ENCODE assay signal across 23 mouse cellular contexts in the genomic region with DNA sequence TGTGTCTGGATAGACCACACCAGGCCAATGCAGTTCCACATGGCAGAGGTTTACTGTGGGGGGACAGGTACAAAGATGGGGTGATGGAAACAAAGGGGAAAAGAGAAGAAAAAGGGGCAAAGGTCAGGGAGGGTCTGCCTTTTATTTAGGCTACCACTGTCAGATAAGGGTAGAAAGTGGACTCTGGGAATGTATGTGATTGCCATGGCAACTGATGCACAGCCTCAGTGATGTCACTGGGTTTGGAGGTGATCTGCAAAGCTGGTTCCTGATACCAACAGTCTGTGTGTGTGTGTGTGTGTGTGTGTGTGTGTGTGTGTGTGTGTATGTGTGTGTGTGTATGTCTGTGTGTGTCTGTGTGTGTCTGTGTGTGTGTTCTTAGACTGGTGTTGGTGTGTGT.
DNase-seq lines count a peak whose midpoint lies in the region; ATAC-seq lines count a peak whose summit lies in the region.
"Had no signal": no experiment of that assay in that cellular context is flagged by ENCODE, and none has a peak within 500 bp of the region (broad histone marks: within the 10 kb centered on the region; RNA-seq: fewer than 3 reads in every experiment).

No protein-coding gene starts in this region.

- H3K4me3 ChIP-seq in forebrain, embryonic 10.5 days, result no peak overlapping the region
- H3K4me3 ChIP-seq in forebrain, embryonic 14.5 days (ENCODE audit: low read depth, low read length), result no peak overlapping the region
- H3K4me3 ChIP-seq in limb, embryonic 12.5 days (replicated peaks), result no peak overlapping the region
- no peak overlapping the region for H3K4me3 ChIP-seq in limb, embryonic 10.5 days
- H3K4me3 ChIP-seq in embryonic facial prominence, embryonic 12.5 days, result no peak overlapping the region
- no peak overlapping the region for H3K4me3 ChIP-seq in limb, embryonic 13.5 days
- no peak overlapping the region for H3K4me3 ChIP-seq in neural tube, embryonic 15.5 days (replicated peaks)
- H3K4me3 ChIP-seq: forebrain, embryonic 12.5 days; heart, embryonic 15.5 days; hindbrain, embryonic 15.5 days had no signal

- no peak for DNase-seq in forebrain, embryonic 10.5 days (ENCODE audit: extremely low spot score, low spot score)
- DNase-seq in forebrain, embryonic 14.5 days (ENCODE audit: low spot score), result no peak
- DNase-seq in limb, embryonic 10.5 days (ENCODE audit: low spot score), result no peak
- DNase-seq in right cerebral cortex, adult 2 months (ENCODE audit: low spot score in 2 of 2), result no peak
- DNase-seq: adrenal gland, postnatal 14 days; cerebellum, adult 11-12 months; cerebellum, adult 9-10 months; cerebellum, postnatal 25 days; forebrain, postnatal 0 days; gastrocnemius, postnatal 25 days; heart, adult 18-20 months; heart, postnatal 14 days had no signal

- no peaks in the 10 kb centered on the region for H3K36me3 ChIP-seq in forebrain, embryonic 10.5 days (replicated peaks)
- no peaks in the 10 kb centered on the region for H3K36me3 ChIP-seq in forebrain, embryonic 14.5 days (ENCODE audit: control insufficient read depth, insufficient read depth, low read length)
- H3K36me3 ChIP-seq in limb, embryonic 12.5 days, result no peaks in the 10 kb centered on the region
- H3K36me3 ChIP-seq in limb, embryonic 10.5 days, result no peaks in the 10 kb centered on the region
- no peaks in the 10 kb centered on the region for H3K36me3 ChIP-seq in embryonic facial prominence, embryonic 12.5 days
- no peaks in the 10 kb centered on the region for H3K36me3 ChIP-seq in limb, embryonic 13.5 days
- H3K36me3 ChIP-seq in neural tube, embryonic 15.5 days, result no peaks in the 10 kb centered on the region
- H3K36me3 ChIP-seq: forebrain, embryonic 12.5 days; heart, embryonic 15.5 days; hindbrain, embryonic 15.5 days had no signal

- peaks cover 40% of the 10 kb centered on the region for H3K4me1 ChIP-seq in forebrain, embryonic 10.5 days
- no peaks in the 10 kb centered on the region for H3K4me1 ChIP-seq in forebrain, embryonic 14.5 days (ENCODE audit: control insufficient read depth, insufficient read depth, low read length)
- H3K4me1 ChIP-seq in limb, embryonic 12.5 days (replicated peaks), result peaks cover 36% of the 10 kb centered on the region
- H3K4me1 ChIP-seq in limb, embryonic 10.5 days, result peaks cover 35% of the 10 kb centered on the region
- H3K4me1 ChIP-seq in embryonic facial prominence, embryonic 12.5 days, result peaks cover 33% of the 10 kb centered on the region
- peaks cover 38% of the 10 kb centered on the region for H3K4me1 ChIP-seq in limb, embryonic 13.5 days
- 0 out of 2 replicates have a peak, but pooled peaks cover 4% of the 10 kb centered on the region for H3K4me1 ChIP-seq in neural tube, embryonic 15.5 days
- H3K4me1 ChIP-seq: hindbrain, embryonic 15.5 days had no signal

- H3K9me3 ChIP-seq in forebrain, embryonic 10.5 days, result no peaks in the 10 kb centered on the region
- H3K9me3 ChIP-seq in forebrain, embryonic 14.5 days (replicated peaks; ENCODE audit: control insufficient read depth, low read length), result no peaks in the 10 kb centered on the region
- H3K9me3 ChIP-seq in limb, embryonic 12.5 days, result 0 out of 2 replicates have a peak, but pooled peaks cover 3% of the 10 kb centered on the region
- H3K9me3 ChIP-seq in limb, embryonic 10.5 days (replicated peaks), result no peaks in the 10 kb centered on the region
- no peaks in the 10 kb centered on the region for H3K9me3 ChIP-seq in embryonic facial prominence, embryonic 12.5 days
- H3K9me3 ChIP-seq in limb, embryonic 13.5 days, result no peaks in the 10 kb centered on the region
- H3K9me3 ChIP-seq in neural tube, embryonic 15.5 days (replicated peaks), result no peaks in the 10 kb centered on the region
- H3K9me3 ChIP-seq: forebrain, embryonic 12.5 days; heart, embryonic 15.5 days; hindbrain, embryonic 15.5 days had no signal

- H3K27ac ChIP-seq in forebrain, embryonic 10.5 days, result peak overlapping the region; percentile 45; the same call in 1 of the 2 replicates
- no peak overlapping the region for H3K27ac ChIP-seq in forebrain, embryonic 14.5 days (ENCODE audit: low read depth, low read length)
- 0 out of 2 replicates have a peak overlapping the region, but pooled peaks have one; percentile 8 for H3K27ac ChIP-seq in limb, embryonic 12.5 days
- no peak overlapping the region for H3K27ac ChIP-seq in limb, embryonic 10.5 days
- H3K27ac ChIP-seq in embryonic facial prominence, embryonic 12.5 days, result 0 out of 2 replicates have a peak overlapping the region, but pooled peaks have one; percentile 81
- H3K27ac ChIP-seq in limb, embryonic 13.5 days, result peak overlapping the region; percentile 35; the same call in 1 of the 2 replicates
- no peak overlapping the region for H3K27ac ChIP-seq in neural tube, embryonic 15.5 days (replicated peaks)
- H3K27ac ChIP-seq: hindbrain, embryonic 15.5 days had no signal

- ATAC-seq in forebrain, embryonic 14.5 days, result no peak
- no peak for ATAC-seq in limb, embryonic 12.5 days (ENCODE audit: insufficient number of reproducible peaks, insufficient read depth, low FRiP score, low TSS enrichment, low read depth)
- ATAC-seq in embryonic facial prominence, embryonic 12.5 days (ENCODE audit: insufficient number of reproducible peaks, insufficient read depth, low FRiP score, low TSS enrichment), result no peak
- ATAC-seq in limb, embryonic 13.5 days (ENCODE audit: low FRiP score, low read depth), result no peak
- ATAC-seq in neural tube, embryonic 15.5 days (ENCODE audit: low FRiP score), result no peak
- ATAC-seq: activated CD4-positive, CD25-positive, alpha-beta regulatory T cell, adult 4 months; forebrain, postnatal 0 days; intestine, embryonic 16.5 days had no signal

- H3K9ac ChIP-seq in forebrain, embryonic 14.5 days (ENCODE audit: low read length), result no peak overlapping the region
- H3K9ac ChIP-seq in limb, embryonic 12.5 days (replicated peaks), result no peak overlapping the region
- H3K9ac ChIP-seq in embryonic facial prominence, embryonic 12.5 days, result no peak overlapping the region
- H3K9ac ChIP-seq in limb, embryonic 13.5 days, result no peak overlapping the region
- no peak overlapping the region for H3K9ac ChIP-seq in neural tube, embryonic 15.5 days (replicated peaks)
- H3K9ac ChIP-seq: forebrain, embryonic 12.5 days; forebrain, postnatal 0 days; heart, embryonic 15.5 days; hindbrain, embryonic 15.5 days had no signal

- no peak overlapping the region for H3K4me2 ChIP-seq in forebrain, embryonic 14.5 days (ENCODE audit: low read length)
- H3K4me2 ChIP-seq in limb, embryonic 12.5 days, result no peak overlapping the region
- H3K4me2 ChIP-seq in embryonic facial prominence, embryonic 12.5 days (replicated peaks), result no peak overlapping the region
- H3K4me2 ChIP-seq in limb, embryonic 13.5 days (replicated peaks), result no peak overlapping the region
- no peak overlapping the region for H3K4me2 ChIP-seq in neural tube, embryonic 15.5 days
- H3K4me2 ChIP-seq: forebrain, embryonic 12.5 days; heart, embryonic 11.5 days; heart, embryonic 15.5 days; hindbrain, embryonic 15.5 days had no signal

- no peaks in the 10 kb centered on the region for H3K27me3 ChIP-seq in forebrain, embryonic 10.5 days (ENCODE audit: poor library complexity, severe bottlenecking)
- no peaks in the 10 kb centered on the region for H3K27me3 ChIP-seq in forebrain, embryonic 14.5 days (replicated peaks; ENCODE audit: control insufficient read depth, insufficient read depth, low read length)
- H3K27me3 ChIP-seq in limb, embryonic 12.5 days, result no peaks in the 10 kb centered on the region
- H3K27me3 ChIP-seq in limb, embryonic 10.5 days (ENCODE audit: low read depth, poor library complexity, severe bottlenecking), result no peaks in the 10 kb centered on the region
- H3K27me3 ChIP-seq in embryonic facial prominence, embryonic 12.5 days, result no peaks in the 10 kb centered on the region
- H3K27me3 ChIP-seq in limb, embryonic 13.5 days, result no peaks in the 10 kb centered on the region
- H3K27me3 ChIP-seq in neural tube, embryonic 15.5 days (replicated peaks), result no peaks in the 10 kb centered on the region
- H3K27me3 ChIP-seq: forebrain, embryonic 12.5 days; heart, embryonic 15.5 days; hindbrain, embryonic 15.5 days; Patski had no signal

Comparison
In these comparisons a context has a peak if more than half of its experiments do, and no peak if none do; other contexts are left out.
1. H3K27ac ChIP-seq: peak in forebrain, embryonic 10.5 days (single experiment), limb, embryonic 12.5 days (single experiment), embryonic facial prominence, embryonic 12.5 days (single experiment) and limb, embryonic 13.5 days (single experiment); none in forebrain, embryonic 14.5 days (single experiment), limb, embryonic 10.5 days (single experiment) and neural tube, embryonic 15.5 days (single experiment).